8 mouse cellular contexts compared by ENCODE assay signal in genomic region chr4:120747941-120748866, GRCm38 (mm10). TPM values are rescaled to one million over a fixed set of nuclear protein-coding genes. Genes with fewer than 3 reads are reported as not detected.
DNase-seq lines count a peak whose midpoint lies in the region; ATAC-seq and TF ChIP-seq lines count a peak whose summit lies in the region.

Gene Kcnq4, minus strand, starts transcription at chr4:120748612.

- DNase-seq in gastrocnemius, adult 2 months = no peak
- DNase-seq in stomach, postnatal 0 days (ENCODE audit: low spot score) = no peak
- DNase-seq in urinary bladder, postnatal 10 days (ENCODE audit: low spot score) = no peak
- DNase-seq in urinary bladder, postnatal 25 days (ENCODE audit: low spot score) = no peak
- no peak for DNase-seq in kidney, postnatal 36 days

- H3K36me3 ChIP-seq in megakaryocyte, embryonic 14.5 days (replicated peaks; ENCODE audit: low read length) = no peaks in the 10 kb centered on the region
- H3K36me3 ChIP-seq in liver, embryonic 12.5 days = no peaks in the 10 kb centered on the region
- no peaks in the 10 kb centered on the region for H3K36me3 ChIP-seq in stomach, postnatal 0 days (ENCODE audit: control insufficient read depth, insufficient read depth, low read length)

- no peaks in the 10 kb centered on the region for H3K9me3 ChIP-seq in megakaryocyte, embryonic 14.5 days
- no peaks in the 10 kb centered on the region for H3K9me3 ChIP-seq in liver, embryonic 12.5 days (replicated peaks)
- no peaks in the 10 kb centered on the region for H3K9me3 ChIP-seq in stomach, postnatal 0 days (ENCODE audit: control insufficient read depth, low read length)

- H3K4me1 ChIP-seq in megakaryocyte, embryonic 14.5 days = peaks cover 23% of the 10 kb centered on the region
- H3K4me1 ChIP-seq in liver, embryonic 12.5 days = peaks cover 27% of the 10 kb centered on the region
- H3K4me1 ChIP-seq in stomach, postnatal 0 days (replicated peaks; ENCODE audit: control insufficient read depth, insufficient read depth) = no peaks in the 10 kb centered on the region

- peaks cover 92% of the 10 kb centered on the region for H3K27me3 ChIP-seq in megakaryocyte, embryonic 14.5 days (replicated peaks)
- H3K27me3 ChIP-seq in liver, embryonic 12.5 days (replicated peaks) = peaks cover 94% of the 10 kb centered on the region
- no peaks in the 10 kb centered on the region for H3K27me3 ChIP-seq in stomach, postnatal 0 days (ENCODE audit: control insufficient read depth, insufficient read depth, low read length)

- no peak within 1 kb of the TSS for H3K9ac ChIP-seq in liver, embryonic 12.5 days
- peak within 1 kb of the TSS; percentile 68; the same call in 1 of the 2 replicates for H3K9ac ChIP-seq in stomach, postnatal 0 days (ENCODE audit: low read length)

- no peak for TF ChIP-seq EP300 in stomach, postnatal 0 days (optimal IDR thresholded peaks at IDR 0.05)

- peak within 1 kb of the TSS; percentile 90 for H3K27ac ChIP-seq in gastrocnemius, adult 2 months
- no peak within 1 kb of the TSS for H3K27ac ChIP-seq in liver, embryonic 12.5 days
- H3K27ac ChIP-seq in stomach, postnatal 0 days (replicated peaks) = peak within 1 kb of the TSS; percentile 76; the same call in 1 of the 2 replicates

- WGBS in liver, embryonic 12.5 days (ENCODE audit: insufficient replicate concordance) = 4% methylated on average over 42 of the region's 42 CpGs
- 10% methylated on average over 39 of the region's 42 CpGs for WGBS in stomach, postnatal 0 days

- no peak for TF ChIP-seq CTCF in gastrocnemius, adult 2 months (IDR thresholded peaks at IDR 0.05)
- no peak for TF ChIP-seq CTCF in stomach, postnatal 0 days (IDR thresholded peaks at IDR 0.05; ENCODE audit: low read depth)

- no peak for ATAC-seq in megakaryocyte, adult 5-6 weeks (ENCODE audit: poor library complexity, severe bottlenecking)
- no peak for ATAC-seq in liver, embryonic 12.5 days
- no peak for ATAC-seq in stomach, postnatal 0 days (ENCODE audit: low FRiP score, low TSS enrichment)

- peak within 1 kb of the TSS; percentile 78 for H3K4me2 ChIP-seq in liver, embryonic 12.5 days
- H3K4me2 ChIP-seq in stomach, postnatal 0 days (replicated peaks; ENCODE audit: low read depth) = peak within 1 kb of the TSS; percentile 98

- H3K4me3 ChIP-seq in megakaryocyte, embryonic 14.5 days (replicated peaks) = peak within 1 kb of the TSS; percentile 80
- H3K4me3 ChIP-seq in gastrocnemius, adult 2 months = peak within 1 kb of the TSS; percentile 88
- peak within 1 kb of the TSS; percentile 63 for H3K4me3 ChIP-seq in liver, embryonic 12.5 days
- H3K4me3 ChIP-seq in stomach, postnatal 0 days (ENCODE audit: low read depth, low read length) = peak within 1 kb of the TSS; percentile 65

- intact Hi-C loops in gastrocnemius, adult 2 months (cut with DNase I) = no loop called here

RNA-seq across cellular contexts. Expression of gene Kcnq4, which starts in this region (rescaled TPM):
- not detected in 2 replicates for polyA plus RNA-seq in megakaryocyte, embryonic 14.5 days (2012; ENCODE audit: insufficient read depth, low replicate concordance)
- total RNA-seq in megakaryocyte, adult 5-6 weeks (2015) = not detected in 2 replicates
- not detected in 2 replicates for total RNA-seq in megakaryocyte, adult 5-6 weeks (2017)
- total RNA-seq in gastrocnemius, adult 2 months (2021) = 10 to 100 TPM; 13.4 to 14.5 TPM
- 0.20 and 0.44 TPM in 2 replicates for polyA plus RNA-seq in liver, embryonic 12.5 days (2016; fragmentation: Nextera tagmentation; extraction: Ambion mirVana)
- polyA plus RNA-seq in stomach, postnatal 0 days (2015; fragmentation: Nextera tagmentation; extraction: Ambion mirVana) = 2.2 and 2.7 TPM in 2 replicates

Comparison
In these comparisons a context has a peak if more than half of its experiments do, and no peak if none do; other contexts are left out.
1. RNA of gene Kcnq4 (total RNA-seq): 13.4 to 14.5 TPM in gastrocnemius, adult 2 months; not detected in megakaryocyte, adult 5-6 weeks; every median in the first group is over 10 times any median in the second.
2. Peak in every context shown above with its lines, with median percentiles within 50 percentile points of each other: H3K4me3 ChIP-seq.